Mouse (Mus musculus): ENCODE data around the gene Mrps34. TPM values are rescaled to one million over a fixed set of nuclear protein-coding genes. Genes with fewer than 3 reads are reported as not detected.
"Not testable (repeated sequence)": the region's sequence is repeated elsewhere in the genome, so short reads cannot be mapped to it uniquely, and the experiment has no call there.

Gene Mrps34
- total RNA-seq, 2 experiments from 2014 or later, result 18.9 to 30.0 TPM

DNA sequence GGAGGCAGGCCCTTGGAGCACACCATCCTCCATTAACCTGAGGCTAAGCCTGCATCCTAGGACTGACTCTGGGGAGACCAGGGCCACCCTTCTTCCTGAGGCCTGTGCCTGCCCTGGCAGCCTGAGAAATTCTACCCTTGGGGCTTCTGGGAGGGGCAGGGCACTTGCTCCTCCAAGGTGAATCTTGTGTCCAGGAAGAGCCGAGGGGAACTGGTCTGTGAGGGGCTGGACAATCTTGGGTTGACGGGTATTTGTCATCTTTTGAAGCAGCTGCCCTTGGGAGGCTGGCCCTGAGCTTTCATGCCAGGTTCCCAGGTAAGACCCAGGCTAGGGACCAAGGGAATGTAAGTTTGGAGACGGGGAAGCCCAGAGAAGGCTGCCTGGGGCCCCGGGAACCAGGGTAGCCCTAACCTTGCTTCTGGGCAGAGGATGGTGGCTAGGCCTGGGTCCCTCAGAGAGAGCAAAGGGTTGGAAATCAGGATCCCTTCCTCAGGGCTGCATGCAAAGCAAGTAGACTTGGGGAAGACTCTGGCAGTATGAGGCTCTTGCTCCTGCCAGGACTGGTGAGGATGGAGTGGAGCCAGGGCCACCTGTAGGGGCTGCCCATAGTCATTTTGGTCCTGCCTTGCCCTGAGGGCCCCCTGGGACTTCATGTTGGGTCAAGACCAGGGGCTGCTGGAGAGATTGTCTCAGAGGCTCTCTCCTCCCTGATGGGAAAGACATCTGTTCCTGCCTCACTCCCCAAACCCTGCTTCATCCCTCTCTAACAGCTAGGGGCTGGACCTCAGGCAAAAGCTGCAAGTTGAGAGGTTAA, 3.3 kb downstream of the Mrps34 start:
- ATAC-seq (ENCODE audit: poor library complexity, severe bottlenecking), result no peak

DNA sequence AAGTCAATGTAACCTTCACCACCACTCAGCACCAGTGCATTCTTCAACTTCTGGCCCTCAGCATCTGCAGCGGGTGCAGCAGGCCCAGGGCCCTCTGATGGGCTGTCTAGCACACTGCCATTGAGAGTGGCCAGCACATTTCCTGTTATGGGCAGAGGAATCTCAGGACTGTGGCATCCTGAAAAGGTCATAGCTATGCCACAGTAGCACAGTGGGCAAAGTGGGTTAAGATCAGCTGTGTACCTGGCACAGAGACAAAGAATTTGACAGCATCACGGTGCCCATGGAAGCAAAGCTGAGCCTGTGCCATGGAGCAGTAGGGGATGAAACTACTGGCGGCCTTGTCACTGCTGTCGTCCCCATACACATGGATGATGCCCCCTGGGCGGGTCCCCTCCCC, 4.2 kb downstream of the Mrps34 start:
- no peak for ATAC-seq (ENCODE audit: poor library complexity, severe bottlenecking)

GRCm38 (mm10) chr17:24900014-24900413, 5.1 kb downstream of the Mrps34 start:
- ATAC-seq (ENCODE audit: poor library complexity, severe bottlenecking), result no peak

- ATAC-seq (ENCODE audit: poor library complexity, severe bottlenecking), result no peak
Measured at GRCm38 (mm10) chr17:24902124-24902523, 7.2 kb downstream of the Mrps34 start.

- no peak for ATAC-seq (ENCODE audit: poor library complexity, severe bottlenecking)
Measured at GRCm38 (mm10) chr17:24902671-24903474, 8.0 kb downstream of the Mrps34 start.

DNA sequence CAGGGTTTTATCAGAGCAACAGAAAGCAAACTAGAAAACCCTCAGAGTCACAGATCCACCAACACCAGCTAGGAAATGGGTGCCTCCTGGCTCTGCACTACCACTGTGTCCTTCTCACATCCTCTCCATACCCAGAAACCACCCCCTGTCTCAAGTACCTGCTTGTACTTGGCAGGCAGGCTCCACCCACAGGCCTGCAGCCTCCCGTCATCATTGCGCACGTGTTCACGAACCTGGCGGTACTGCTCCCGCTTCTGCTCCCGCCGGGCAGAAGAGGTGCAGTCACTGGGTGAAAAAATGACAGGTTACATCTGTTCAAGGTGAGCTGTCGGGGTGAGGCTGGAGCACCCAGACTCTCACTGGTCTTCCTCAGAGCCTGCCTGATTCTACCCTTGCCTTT, 8.9 kb downstream of the Mrps34 start:
- no peak for ATAC-seq (ENCODE audit: poor library complexity, severe bottlenecking)

DNA sequence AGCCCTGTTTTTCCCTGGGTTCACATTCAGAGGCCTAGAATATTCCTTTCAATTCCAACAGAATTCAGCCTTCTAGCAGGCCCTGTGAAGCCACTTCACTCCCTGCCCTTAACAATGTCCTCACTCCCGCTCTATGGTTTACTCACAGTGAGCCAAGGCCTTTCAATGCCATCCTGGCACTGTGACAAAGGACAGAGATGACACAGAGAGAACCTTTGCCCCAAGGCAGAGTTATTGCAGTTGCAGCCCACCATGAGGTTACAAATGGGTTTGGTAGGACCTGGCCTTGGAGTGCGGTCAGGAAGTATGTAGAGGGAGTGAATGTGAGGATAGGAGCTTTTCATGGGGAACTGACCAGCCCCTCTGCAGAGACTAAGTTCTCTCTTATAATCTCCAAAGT, 12.7 kb downstream of the Mrps34 start:
- no peak for ATAC-seq (ENCODE audit: poor library complexity, severe bottlenecking)

GRCm38 (mm10) chr17:24913984-24914383, 19.1 kb downstream of the Mrps34 start:
- ATAC-seq (ENCODE audit: poor library complexity, severe bottlenecking), result no peak

DNA sequence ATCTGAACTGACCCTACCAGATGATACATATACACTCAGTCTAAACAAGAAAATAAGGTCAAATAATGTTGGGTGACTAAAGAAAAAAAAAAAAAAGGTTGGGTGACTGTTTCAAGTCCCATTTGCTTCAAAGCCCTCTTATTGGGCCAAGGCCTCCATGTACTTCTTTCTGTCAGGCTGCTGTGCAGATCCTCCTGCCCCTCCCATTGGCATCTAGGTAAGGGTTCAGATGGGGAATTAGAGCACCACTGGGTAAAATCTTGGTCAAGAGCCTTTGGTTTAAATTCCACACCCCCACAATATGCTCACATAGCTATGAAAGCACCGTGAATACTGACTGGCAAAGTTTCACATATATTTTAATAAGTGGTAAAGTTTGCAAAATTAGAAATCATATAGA, 28.3 kb downstream of the Mrps34 start:
- no peak for ATAC-seq (ENCODE audit: poor library complexity, severe bottlenecking)

GRCm38 (mm10) chr17:24929506-24929905, 34.6 kb downstream of the Mrps34 start:
- ATAC-seq (ENCODE audit: poor library complexity, severe bottlenecking), result no peak

DNA sequence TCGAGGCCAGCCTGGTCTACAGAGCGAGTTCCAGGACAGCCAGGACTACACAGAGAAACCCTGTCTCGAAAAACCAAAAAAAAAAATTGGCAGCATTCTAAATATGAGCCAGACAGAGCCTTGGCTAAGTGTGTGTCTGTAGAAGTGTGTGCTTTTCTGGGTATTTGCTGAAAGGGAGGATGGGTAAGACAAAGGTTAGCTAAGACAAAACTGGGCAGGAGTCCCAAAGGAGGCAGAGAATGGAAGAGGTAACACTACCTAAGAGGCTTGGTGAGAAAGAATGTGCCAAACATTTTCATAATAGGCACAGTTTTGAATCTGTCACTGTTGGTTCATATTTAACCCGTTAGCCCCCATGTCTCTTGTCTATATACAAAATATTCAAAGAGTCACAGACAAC, 37.5 kb downstream of the Mrps34 start:
- ATAC-seq (ENCODE audit: poor library complexity, severe bottlenecking), result no peak

DNA sequence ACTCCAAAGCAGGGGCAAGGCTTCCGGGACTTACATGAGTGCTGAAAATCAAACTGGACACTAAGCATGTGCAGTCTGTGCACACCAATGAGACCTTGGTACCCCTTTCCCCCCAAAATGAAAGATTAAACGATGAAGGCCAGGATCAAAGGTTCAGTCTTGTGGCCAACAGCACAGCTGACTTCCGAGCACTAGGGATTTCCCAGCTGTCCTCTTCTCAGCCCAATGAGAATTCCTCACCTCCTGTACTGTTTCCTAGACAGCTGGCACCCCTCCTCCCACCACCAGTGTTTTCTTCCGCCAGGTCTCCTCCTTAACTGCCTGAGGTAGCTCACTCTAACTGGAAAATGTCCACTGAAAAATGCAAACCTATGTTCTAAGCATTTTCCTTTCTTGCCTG, 38.2 kb downstream of the Mrps34 start:
- no peak for ATAC-seq (ENCODE audit: poor library complexity, severe bottlenecking)

DNA sequence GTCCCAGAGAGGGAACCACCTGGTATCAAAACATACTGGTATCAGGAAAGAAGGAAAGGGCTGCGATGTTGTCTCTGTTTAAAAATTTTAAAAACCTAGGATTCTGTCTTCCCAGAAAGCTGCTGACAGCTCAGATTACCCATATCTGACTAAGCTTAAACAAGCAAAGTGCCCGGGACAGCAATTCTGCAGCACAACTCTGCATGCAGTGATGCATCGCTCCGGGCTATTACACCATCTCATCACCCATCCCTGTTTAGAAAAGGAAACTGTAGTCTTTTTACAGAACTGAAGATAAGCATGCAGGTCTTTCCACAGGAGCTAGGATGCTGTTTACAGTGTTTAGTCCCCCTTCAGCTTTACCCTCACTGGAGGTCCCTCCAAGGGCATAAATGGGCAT, 40.0 kb downstream of the Mrps34 start:
- no peak for ATAC-seq (ENCODE audit: poor library complexity, severe bottlenecking)

GRCm38 (mm10) chr17:24935666-24936065, 40.8 kb downstream of the Mrps34 start:
- ATAC-seq (ENCODE audit: poor library complexity, severe bottlenecking), result no peak

- ATAC-seq (ENCODE audit: poor library complexity, severe bottlenecking), result peak; percentile 99
Measured at GRCm38 (mm10) chr17:24936259-24937237, 41.6 kb downstream of the Mrps34 start, which contains the start of gene Mapk8ip3. Gene Mapk8ip3, minus strand, starts transcription at chr17:24936977.

DNA sequence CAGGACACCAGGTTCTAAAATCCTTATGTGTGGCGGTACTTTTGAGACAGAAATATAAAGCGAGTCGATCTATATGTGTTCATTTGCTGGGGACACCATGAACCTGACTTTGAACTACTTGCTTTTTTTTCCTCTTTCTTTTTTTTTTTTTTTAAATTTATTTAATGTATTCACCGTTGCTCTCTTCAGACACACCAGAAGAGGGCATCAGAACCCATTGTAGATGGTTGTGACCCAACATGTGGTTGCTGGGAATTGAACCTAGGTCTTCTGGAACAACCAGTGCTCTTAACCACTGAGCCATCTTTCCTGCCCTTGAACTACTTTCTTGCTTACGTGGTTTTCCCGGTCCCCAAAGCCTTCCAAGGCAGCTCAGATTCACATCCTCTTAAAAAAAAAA, 42.4 kb downstream of the Mrps34 start:
- ATAC-seq (ENCODE audit: poor library complexity, severe bottlenecking), result no peak

DNA sequence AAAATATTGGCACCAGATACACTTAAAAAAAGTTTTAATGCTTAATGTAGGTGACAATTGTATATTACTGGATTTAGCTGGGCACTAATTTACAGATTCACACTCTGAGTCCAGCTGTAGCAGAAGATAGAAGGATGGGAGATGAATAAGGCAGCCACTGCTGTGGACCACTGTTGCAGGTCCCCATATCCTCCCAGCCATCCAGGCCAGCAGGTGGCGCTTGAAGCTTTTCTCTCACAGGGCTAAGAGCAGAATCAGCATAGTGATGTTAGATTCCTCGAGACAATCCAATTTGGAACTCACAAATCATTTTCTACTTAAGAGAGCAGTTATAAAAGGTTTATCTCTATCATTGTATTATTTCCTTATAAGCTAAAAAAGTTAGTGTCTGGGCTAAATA, 47.5 kb downstream of the Mrps34 start:
- peak; percentile 80 for ATAC-seq (ENCODE audit: poor library complexity, severe bottlenecking)

GRCm38 (mm10) chr17:24943036-24943435, 48.1 kb downstream of the Mrps34 start:
- ATAC-seq (ENCODE audit: poor library complexity, severe bottlenecking), result no peak

DNA sequence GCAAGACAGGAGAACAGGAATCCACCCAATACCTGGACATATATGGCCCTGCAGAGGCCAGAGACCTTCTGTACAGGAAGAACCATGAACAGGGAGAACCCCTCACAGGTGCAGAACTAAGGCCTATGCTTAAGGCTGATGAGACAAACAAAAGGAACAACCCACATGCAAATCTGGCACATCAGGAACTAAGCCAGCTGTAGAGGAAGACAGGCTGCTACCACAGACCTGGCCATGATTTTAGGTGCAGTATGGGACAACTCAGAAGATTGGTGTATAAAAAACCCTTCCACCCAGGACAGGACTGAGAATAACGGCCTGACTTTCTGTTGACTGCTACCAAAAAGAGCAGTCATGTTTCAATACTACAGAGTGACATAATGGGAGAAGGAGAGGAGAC, 48.7 kb downstream of the Mrps34 start:
- not testable (repeated sequence) for ATAC-seq (ENCODE audit: poor library complexity, severe bottlenecking)
